Mouse (Mus musculus) left cerebral cortex, adult 18-20 months (tissue): ENCODE measurements at regions not wholly inside any gene's neighbourhood (a gene's known extent, or its start where the extent isn't known, plus 50 kb on each side); places are given as distances from the start of the nearest gene placed in this dataset.

Experiments
- DNase-seq, 2 experiments: peaks; one replicate each; pipeline ENCODE4 v3.0.0; 2021 to 2022; ENCODE audit warnings: low spot score in 2 of 2, mixed read lengths in 1 of 2

GRCm38 (mm10) chr2:139114523-139114922 lies 379.2 kb upstream of the Sptlc3 start:
- DNase-seq: no peak

- DNase-seq: no peak
Measured at GRCm38 (mm10) chr2:139120905-139121304, 372.8 kb upstream of the Sptlc3 start.

- no peak for DNase-seq
Measured at GRCm38 (mm10) chr2:139132121-139132520, 361.6 kb upstream of the Sptlc3 start.

- no peak for DNase-seq
Measured at GRCm38 (mm10) chr2:139147004-139147403, 346.7 kb upstream of the Sptlc3 start.

GRCm38 (mm10) chr2:139179641-139180040 lies 314.1 kb upstream of the Sptlc3 start:
- DNase-seq: no peak

GRCm38 (mm10) chr2:139198281-139198680 lies 295.4 kb upstream of the Sptlc3 start:
- DNase-seq: peak in 1 of 2 experiments; percentile 22

- DNase-seq: no peak
Measured at GRCm38 (mm10) chr2:139207649-139208048, 286.1 kb upstream of the Sptlc3 start.

- DNase-seq: peak; percentile 13 to 44
Measured at GRCm38 (mm10) chr2:139220757-139221400, 272.8 kb upstream of the Sptlc3 start.

GRCm38 (mm10) chr2:139230453-139230852 lies 263.3 kb upstream of the Sptlc3 start:
- DNase-seq: no peak

GRCm38 (mm10) chr2:139250138-139250537 lies 243.6 kb upstream of the Sptlc3 start:
- no peak for DNase-seq

- DNase-seq: no peak
Measured at GRCm38 (mm10) chr2:139267119-139267518, 226.6 kb upstream of the Sptlc3 start.

- no peak for DNase-seq
Measured at GRCm38 (mm10) chr2:139276581-139276980, 217.1 kb upstream of the Sptlc3 start.

- DNase-seq: peak; percentile 24 to 31
Measured at GRCm38 (mm10) chr2:139277571-139277970, 216.1 kb upstream of the Sptlc3 start.

GRCm38 (mm10) chr2:139281056-139281455 lies 212.7 kb upstream of the Sptlc3 start:
- DNase-seq: no peak

GRCm38 (mm10) chr2:139284315-139284714 lies 209.4 kb upstream of the Sptlc3 start:
- DNase-seq: no peak

- DNase-seq: no peak
Measured at GRCm38 (mm10) chr2:139286446-139286845, 207.3 kb upstream of the Sptlc3 start.

- DNase-seq: no peak
Measured at GRCm38 (mm10) chr2:139298541-139299152, 195.1 kb upstream of the Sptlc3 start.

- no peak for DNase-seq
Measured at GRCm38 (mm10) chr2:139311401-139311812, 182.3 kb upstream of the Sptlc3 start.

- no peak for DNase-seq
Measured at GRCm38 (mm10) chr2:139312053-139312452, 181.7 kb upstream of the Sptlc3 start.

GRCm38 (mm10) chr2:139322509-139322908 lies 171.2 kb upstream of the Sptlc3 start:
- no peak for DNase-seq

GRCm38 (mm10) chr2:139325501-139325900 lies 168.2 kb upstream of the Sptlc3 start:
- DNase-seq: no peak

GRCm38 (mm10) chr2:139334681-139335080 lies 159.0 kb upstream of the Sptlc3 start:
- DNase-seq: no peak

GRCm38 (mm10) chr2:139338240-139338639 lies 155.5 kb upstream of the Sptlc3 start:
- DNase-seq: no peak
